Mouse (Mus musculus): ENCODE results near the gene Ahcyl1.

The Ahcyl1 gene

DNA sequence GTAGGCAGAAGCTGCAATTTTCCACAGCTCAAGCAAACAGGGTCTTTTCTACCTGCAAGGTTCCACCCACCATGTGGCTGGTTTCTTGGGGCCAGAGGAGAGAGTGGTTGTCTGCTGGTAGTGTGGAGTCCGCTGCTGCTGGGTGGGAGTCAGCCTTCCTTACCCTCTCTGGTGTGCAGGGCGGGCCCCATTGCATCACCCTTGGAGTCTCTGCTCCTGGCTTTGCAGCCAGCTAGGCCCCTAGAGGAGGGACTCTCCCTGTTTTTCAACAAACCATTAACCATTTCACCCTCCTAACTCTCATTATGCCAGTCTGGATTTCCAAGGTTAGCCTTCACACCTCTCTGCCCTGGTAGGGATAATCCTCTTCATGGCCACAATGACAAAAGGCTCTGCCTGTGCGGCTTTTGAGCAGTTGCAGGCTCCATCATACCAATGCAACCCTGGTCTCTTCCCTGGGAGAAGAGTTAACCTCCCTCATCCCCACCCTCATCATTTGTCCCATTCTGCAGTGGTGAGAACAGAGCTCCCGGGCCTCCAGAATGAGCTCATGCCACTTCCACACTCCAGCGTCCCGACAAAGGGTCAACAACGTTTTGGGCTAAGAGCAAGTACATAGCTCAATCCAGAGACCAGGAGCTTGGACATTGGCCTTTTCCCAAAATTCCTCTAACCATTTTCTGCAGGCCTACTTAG, 7.5 kb upstream of the Ahcyl1 start:
- no peak for DNase-seq (ENCODE audit: low spot score in 2 of 2)

- no peak for DNase-seq (ENCODE audit: low spot score in 2 of 2)
These were observed 5.5 kb upstream of the Ahcyl1 start for GRCm38 (mm10) chr3:107701767-107702394.

- no peak for DNase-seq (ENCODE audit: low spot score in 2 of 2)
These were observed 4.3 kb upstream of the Ahcyl1 start for GRCm38 (mm10) chr3:107700625-107701024.

DNA sequence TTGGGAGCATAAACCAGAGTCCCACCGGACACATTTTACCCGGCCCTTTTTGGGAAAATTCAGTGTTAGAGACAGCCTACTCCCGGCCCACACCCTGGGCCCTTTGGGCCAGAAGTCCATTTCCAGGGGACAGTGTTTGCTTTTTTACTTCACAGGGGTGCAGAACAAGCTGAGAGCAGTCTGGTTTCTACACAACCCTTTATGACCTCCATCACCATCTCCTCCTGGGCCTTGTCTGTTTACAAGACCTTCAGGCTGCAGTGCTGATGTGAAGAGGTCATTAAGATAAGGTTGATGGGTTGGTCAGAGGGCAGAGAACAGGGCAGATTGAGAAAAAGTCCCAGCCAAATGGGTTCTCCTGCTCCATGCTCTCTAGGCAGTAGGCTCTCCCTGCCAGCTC, 550 bp upstream of the Ahcyl1 start:
- DNase-seq (ENCODE audit: low spot score in 2 of 2), result no peak

GRCm38 (mm10) chr3:107695219-107695947, 977 bp downstream of the Ahcyl1 start:
- peak; percentile 36 to 46 for DNase-seq (ENCODE audit: low spot score in 2 of 2)

DNA sequence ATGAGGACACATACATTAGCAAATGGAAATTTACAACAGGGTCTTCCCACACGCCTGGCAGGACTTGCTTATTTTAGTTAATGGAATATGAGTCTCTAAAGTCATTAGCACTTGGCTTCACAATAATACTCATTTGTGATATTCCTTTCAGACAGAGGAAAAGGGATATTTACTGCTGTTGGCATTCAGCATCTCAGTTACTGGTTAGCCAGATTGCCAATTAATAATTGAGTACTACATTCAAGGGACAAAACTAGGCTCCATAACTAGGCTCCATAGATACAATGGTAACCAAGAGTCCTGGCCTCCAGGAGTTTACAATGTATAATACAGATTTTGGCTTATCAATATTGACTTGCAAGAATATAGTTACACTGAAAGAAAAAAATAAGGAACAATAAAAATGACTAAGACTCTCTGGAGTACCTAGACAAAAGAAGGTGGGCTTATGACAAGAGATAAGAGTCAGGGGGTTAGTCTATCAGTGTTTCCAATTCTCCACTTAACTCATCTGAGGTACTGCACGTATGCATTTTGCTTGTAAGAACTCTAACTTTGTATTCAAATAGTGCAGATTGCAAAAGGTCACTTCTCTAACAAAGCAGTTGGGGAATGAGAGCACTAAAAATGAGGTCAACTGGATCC, 2.0 kb downstream of the Ahcyl1 start:
- DNase-seq (ENCODE audit: low spot score in 2 of 2), result no peak

GRCm38 (mm10) chr3:107690366-107690765, 6.0 kb downstream of the Ahcyl1 start:
- DNase-seq (ENCODE audit: low spot score in 2 of 2), result no peak

- no peak for DNase-seq (ENCODE audit: low spot score in 2 of 2)
These were observed 7.1 kb downstream of the Ahcyl1 start for GRCm38 (mm10) chr3:107689245-107689644.

- no peak for DNase-seq (ENCODE audit: low spot score in 2 of 2)
These were observed 8.1 kb downstream of the Ahcyl1 start for GRCm38 (mm10) chr3:107688236-107688635.

DNA sequence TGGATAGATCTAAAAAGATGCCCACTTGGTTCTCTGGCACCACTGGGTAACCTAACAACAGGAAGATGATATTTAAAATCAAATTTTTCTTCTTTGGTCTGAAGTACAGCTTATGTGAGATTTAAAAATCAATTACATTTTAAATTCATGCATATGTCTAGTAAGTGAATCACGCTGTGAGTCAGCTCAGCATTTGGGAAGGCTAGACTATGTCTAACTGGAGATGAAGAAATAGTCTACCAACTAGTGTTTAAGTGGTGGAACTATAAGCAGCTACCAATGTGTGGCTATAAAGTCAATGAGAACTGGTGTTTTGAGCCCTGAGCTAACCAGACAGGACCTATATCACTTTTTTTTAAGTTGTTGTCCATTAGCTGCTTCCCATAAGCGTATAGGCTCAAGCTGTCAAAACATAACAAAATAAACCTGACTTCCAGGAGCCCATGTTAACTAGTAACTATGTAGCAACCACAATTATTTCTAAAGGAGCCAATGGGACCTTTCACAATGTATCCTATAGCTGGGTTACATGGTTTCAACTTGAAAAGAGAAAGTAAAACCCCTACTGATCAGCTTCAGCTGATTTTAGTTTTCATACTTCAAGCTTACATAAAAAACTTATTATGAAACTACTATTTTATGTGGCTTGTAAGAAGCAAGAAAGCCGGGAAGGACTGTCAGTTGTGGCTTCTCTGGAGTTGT, 9.9 kb downstream of the Ahcyl1 start:
- DNase-seq (ENCODE audit: low spot score in 2 of 2), result no peak

DNA sequence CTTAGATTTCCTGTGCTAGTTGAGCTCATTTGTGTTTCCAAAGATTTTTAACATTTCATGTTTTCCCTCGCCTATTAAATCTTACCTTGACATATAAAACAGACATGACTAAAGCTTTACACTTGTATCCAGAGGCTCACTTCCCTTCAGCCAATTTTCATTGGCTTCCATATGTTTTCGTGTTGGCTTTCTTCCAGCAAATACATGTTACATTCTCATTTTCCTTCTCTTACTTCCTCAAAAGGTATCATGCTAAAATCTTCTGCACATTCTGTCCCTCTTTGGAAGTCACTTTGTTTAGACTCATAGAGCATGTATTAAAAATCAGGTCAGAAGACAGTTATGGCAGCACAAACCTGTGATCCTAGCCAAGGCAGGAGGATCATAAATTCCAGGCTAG, 10.7 kb downstream of the Ahcyl1 start:
- DNase-seq (ENCODE audit: low spot score in 2 of 2), result no peak

- DNase-seq (ENCODE audit: low spot score in 2 of 2), result peak; percentile 39 to 59
These were observed 12.8 kb downstream of the Ahcyl1 start for GRCm38 (mm10) chr3:107683587-107683986.

- peak; percentile 75 to 76 for DNase-seq (ENCODE audit: low spot score in 2 of 2)
These were observed 15.4 kb downstream of the Ahcyl1 start for GRCm38 (mm10) chr3:107680790-107681576.

GRCm38 (mm10) chr3:107671509-107671908, 24.9 kb downstream of the Ahcyl1 start:
- no peak for DNase-seq (ENCODE audit: low spot score in 2 of 2)

DNA sequence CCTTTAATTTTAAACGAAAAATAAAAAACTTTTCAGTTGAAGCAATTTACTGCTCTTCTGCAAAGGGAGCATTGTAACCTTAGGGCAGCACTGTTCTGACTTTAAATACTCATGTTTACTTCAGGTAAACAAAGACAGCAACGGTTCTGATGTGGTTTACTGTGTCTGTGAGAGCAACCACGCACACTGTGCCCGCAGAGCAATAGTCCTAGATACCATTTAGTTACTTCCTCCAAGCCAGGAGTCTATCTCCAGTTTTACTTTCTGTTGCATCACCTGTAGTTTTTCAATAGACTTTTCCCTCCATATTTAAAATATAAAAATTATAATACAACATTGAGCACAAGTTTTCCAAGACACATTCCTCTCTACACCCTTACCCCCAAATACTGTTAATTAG, 25.9 kb downstream of the Ahcyl1 start:
- no peak for DNase-seq (ENCODE audit: low spot score in 2 of 2)

GRCm38 (mm10) chr3:107668786-107669185, 27.6 kb downstream of the Ahcyl1 start:
- no peak for DNase-seq (ENCODE audit: low spot score in 2 of 2)

DNA sequence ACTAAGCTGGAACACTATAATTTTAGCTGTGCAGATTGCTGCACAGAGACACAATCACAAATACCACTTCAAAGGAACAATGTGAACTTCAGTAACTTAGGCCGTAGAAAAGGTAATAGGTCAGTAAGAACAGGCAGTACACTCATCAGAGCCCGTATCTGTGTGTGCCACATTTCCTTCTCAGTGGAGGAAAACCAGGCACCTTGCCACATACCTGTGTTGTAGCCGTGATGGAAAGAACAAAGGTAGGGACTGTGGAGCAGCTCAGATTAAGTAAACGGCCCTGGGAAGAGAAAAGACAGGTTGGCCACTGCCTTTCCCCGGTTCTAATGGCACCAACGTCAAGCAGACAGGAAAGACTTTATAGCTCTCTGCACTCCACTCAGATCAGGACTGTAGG, 28.9 kb downstream of the Ahcyl1 start:
- DNase-seq (ENCODE audit: low spot score in 2 of 2), result no peak

DNA sequence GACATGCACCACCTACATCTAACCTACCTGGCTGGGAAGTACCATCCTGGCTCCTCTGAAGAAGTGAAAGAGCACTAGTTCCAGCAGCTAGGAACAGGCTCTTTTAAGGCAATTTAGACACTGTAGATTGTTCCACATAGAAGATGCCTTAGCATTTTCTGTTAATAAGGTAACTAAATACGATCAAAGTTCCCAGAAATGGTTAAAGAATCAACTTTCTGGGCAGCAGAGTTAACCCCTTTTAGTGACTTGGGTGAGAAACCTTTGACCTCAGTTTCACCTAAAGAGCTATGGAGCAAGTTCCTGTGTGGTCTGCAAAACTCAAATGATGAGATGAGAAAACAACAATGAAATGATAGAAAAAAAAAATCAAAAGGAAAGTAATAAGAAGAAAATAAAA, 31.7 kb downstream of the Ahcyl1 start:
- no peak for DNase-seq (ENCODE audit: low spot score in 2 of 2)

DNA sequence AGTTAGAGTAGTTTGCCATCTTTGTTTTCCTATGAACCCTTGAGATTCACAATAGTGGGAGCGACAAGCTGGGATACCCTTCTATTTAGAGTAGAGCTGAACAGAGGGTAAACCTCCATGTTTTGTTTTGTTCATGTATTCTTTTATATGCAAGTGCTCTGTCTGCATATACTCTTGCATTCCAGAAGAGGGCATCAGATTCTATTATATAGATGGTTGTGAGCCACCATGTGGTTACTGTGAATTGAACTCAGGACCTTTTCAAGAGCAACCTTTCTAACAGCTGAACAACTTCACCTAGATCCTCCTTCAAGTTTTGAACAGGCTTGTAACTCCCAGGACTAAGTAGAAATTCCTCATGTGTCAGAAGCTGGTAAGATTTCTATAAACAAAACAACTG, 37.4 kb downstream of the Ahcyl1 start:
- DNase-seq (ENCODE audit: low spot score in 2 of 2), result no peak

DNA sequence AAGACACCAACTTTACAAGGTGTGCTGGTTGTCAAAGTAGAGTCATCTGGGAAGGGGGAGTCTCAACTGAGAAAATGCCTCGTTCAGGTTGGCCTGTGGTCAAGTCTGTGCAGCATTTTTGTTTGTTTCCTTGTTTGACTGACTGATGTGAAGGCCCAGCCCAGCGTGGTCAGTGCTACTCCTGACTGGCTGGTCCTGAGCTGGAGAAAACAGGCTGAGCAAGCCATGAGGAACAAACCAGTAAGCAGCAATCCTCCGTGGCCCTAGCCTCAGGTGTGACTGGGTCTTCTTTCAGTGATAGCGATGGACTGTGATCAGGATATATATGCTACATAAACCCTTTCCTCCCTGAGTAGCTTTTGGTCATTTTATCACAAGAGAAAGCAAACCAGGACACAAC, 39.5 kb downstream of the Ahcyl1 start:
- no peak for DNase-seq (ENCODE audit: low spot score in 2 of 2)

DNA sequence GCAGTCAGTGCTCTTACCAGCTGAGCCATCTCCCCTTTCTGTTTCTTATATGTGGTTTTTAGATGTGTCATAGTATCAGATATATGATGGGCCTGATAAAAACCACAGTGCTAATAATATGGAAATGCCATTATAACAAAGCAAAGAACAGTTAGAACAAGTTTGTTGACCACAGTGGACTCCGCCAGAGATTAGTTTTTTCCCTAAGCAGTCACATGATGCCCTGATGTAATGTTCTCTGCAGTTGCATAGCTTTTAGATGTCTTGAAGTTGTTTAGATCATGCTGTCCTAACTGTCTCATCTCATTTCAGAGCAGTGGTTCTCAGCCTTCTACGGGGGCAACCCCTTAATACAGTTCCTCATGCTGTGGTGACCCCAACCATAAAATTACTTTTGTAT, 40.2 kb downstream of the Ahcyl1 start:
- no peak for DNase-seq (ENCODE audit: low spot score in 2 of 2)

Measured in right cerebral cortex, adult 2 months (tissue).